ENCODE assay signal across 21 mouse cellular contexts in the genomic region with DNA sequence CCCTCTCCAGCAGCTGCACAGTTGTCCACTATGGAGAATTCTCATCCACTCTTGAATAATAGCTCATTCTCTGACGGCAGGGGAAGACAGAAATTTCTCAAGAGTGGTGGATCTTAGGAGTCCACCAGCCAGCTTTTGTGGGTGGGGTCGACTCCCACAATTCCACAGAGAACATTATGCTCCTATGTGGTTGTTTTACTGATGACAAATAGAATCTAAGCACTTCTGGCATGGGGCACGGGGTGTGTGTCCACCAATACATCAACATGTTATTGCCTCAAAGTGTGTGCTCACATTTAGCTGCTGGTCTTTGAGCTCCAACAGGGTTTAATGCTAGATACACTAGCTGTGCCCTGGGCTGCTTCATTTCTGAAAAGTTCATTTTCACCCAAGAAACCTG. TPM values are rescaled to one million over a fixed set of nuclear protein-coding genes. Genes with fewer than 3 reads are reported as not detected.
A peak's percentile ranks its signal among the peaks of the same experiment; 100 is the strongest.
DNase-seq lines count a peak whose midpoint lies in the region; ATAC-seq and TF ChIP-seq lines count a peak whose summit lies in the region.
"Had no signal": no experiment of that assay in that cellular context is flagged by ENCODE, and none has a peak within 500 bp of the region (broad histone marks: within the 10 kb centered on the region; RNA-seq: fewer than 3 reads in every experiment).

No protein-coding gene starts in this region.

- H3K9ac ChIP-seq in midbrain, embryonic 11.5 days (ENCODE audit: low read length) = no peak overlapping the region
- H3K9ac ChIP-seq in midbrain, embryonic 13.5 days (replicated peaks) = no peak overlapping the region
- H3K9ac ChIP-seq: heart, embryonic 13.5 days; hindbrain, embryonic 13.5 days had no signal

- TF ChIP-seq POLR2A in embryonic fibroblast, embryonic 13.5 days (IDR thresholded peaks at IDR 0.05; ENCODE audit: low read depth, low read length) = no peak

- intact Hi-C loops in gastrocnemius, adult 2 months (cut with DNase I) = no loop called here
- intact Hi-C loops in gastrocnemius, postnatal 14 days (cut with DNase I; ENCODE audit: low total_unique reads) = no loop called here

- H3K4me1 ChIP-seq in midbrain, embryonic 11.5 days (ENCODE audit: control insufficient read depth, insufficient read depth, low read length) = peaks cover 2% of the 10 kb centered on the region; the same call in 1 of the 2 replicates
- peaks cover under 1% of the 10 kb centered on the region for H3K4me1 ChIP-seq in midbrain, embryonic 13.5 days (replicated peaks)
- peaks cover 3% of the 10 kb centered on the region; the same call in 1 of the 2 replicates for H3K4me1 ChIP-seq in embryonic fibroblast, embryonic 13.5 days (ENCODE audit: control insufficient read depth, insufficient read depth, low read length)
- H3K4me1 ChIP-seq: hindbrain, embryonic 13.5 days had no signal

- H3K4me2 ChIP-seq in midbrain, embryonic 11.5 days = no peak overlapping the region
- H3K4me2 ChIP-seq in midbrain, embryonic 13.5 days (replicated peaks) = no peak overlapping the region
- H3K4me2 ChIP-seq: heart, embryonic 13.5 days; hindbrain, embryonic 13.5 days had no signal

- TF ChIP-seq CTCF in gastrocnemius, adult 2 months (IDR thresholded peaks at IDR 0.05) = no peak
- TF ChIP-seq CTCF in embryonic fibroblast, embryonic 13.5 days (IDR thresholded peaks at IDR 0.05; ENCODE audit: borderline replicate concordance, insufficient read depth, low read length) = no peak

- no peak for ATAC-seq in midbrain, embryonic 11.5 days (ENCODE audit: low FRiP score)
- ATAC-seq in midbrain, embryonic 13.5 days = no peak
- ATAC-seq: activated CD4-positive, CD25-positive, alpha-beta regulatory T cell, adult 4 months; forebrain, embryonic 14.5 days; hindbrain, postnatal 0 days; Patski had no signal

- DNase-seq in gastrocnemius, adult 2 months = peak; percentile 65
- no peak for DNase-seq in gastrocnemius, postnatal 14 days
- peak; percentile 84 for DNase-seq in midbrain, embryonic 11.5 days (ENCODE audit: low spot score, missing footprints)
- DNase-seq in skeletal muscle tissue, adult 2 months (ENCODE audit: low read depth, low spot score) = peak; percentile 65
- DNase-seq in adrenal gland, adult 2 months = no peak
- DNase-seq: adrenal gland, postnatal 36 days; cerebellum, adult 2 months; cerebellum, postnatal 10 days; heart, postnatal 36 days had no signal

- H3K4me3 ChIP-seq in gastrocnemius, adult 2 months = no peak overlapping the region
- H3K4me3 ChIP-seq in midbrain, embryonic 11.5 days (ENCODE audit: low read depth, low read length) = no peak overlapping the region
- H3K4me3 ChIP-seq in midbrain, embryonic 13.5 days (replicated peaks) = no peak overlapping the region
- no peak overlapping the region for H3K4me3 ChIP-seq in embryonic fibroblast, embryonic 13.5 days (ENCODE audit: insufficient read depth, low read length)
- H3K4me3 ChIP-seq: embryonic facial prominence, embryonic 10.5 days; erythroblast, embryonic 14.5 days; forebrain, embryonic 10.5 days; heart, embryonic 13.5 days; hindbrain, embryonic 13.5 days had no signal

- WGBS in midbrain, embryonic 11.5 days = 43% methylated on average over 3 of the region's 3 CpGs
- WGBS in midbrain, embryonic 13.5 days = 37% methylated on average over 3 of the region's 3 CpGs

- H3K27me3 ChIP-seq in midbrain, embryonic 11.5 days (ENCODE audit: control insufficient read depth, insufficient read depth, low read length) = peaks cover 99% of the 10 kb centered on the region
- peaks cover 100% of the 10 kb centered on the region for H3K27me3 ChIP-seq in midbrain, embryonic 13.5 days
- H3K27me3 ChIP-seq: Patski had no signal

- no peaks in the 10 kb centered on the region for H3K9me3 ChIP-seq in midbrain, embryonic 11.5 days (ENCODE audit: control insufficient read depth, low read length)
- H3K9me3 ChIP-seq in midbrain, embryonic 13.5 days = no peaks in the 10 kb centered on the region
- H3K9me3 ChIP-seq: embryonic facial prominence, embryonic 10.5 days; forebrain, embryonic 10.5 days; heart, embryonic 13.5 days; hindbrain, embryonic 13.5 days had no signal

- no peaks in the 10 kb centered on the region for H3K36me3 ChIP-seq in midbrain, embryonic 11.5 days (ENCODE audit: control insufficient read depth, insufficient read depth, low read length)
- no peaks in the 10 kb centered on the region for H3K36me3 ChIP-seq in midbrain, embryonic 13.5 days
- H3K36me3 ChIP-seq: embryonic facial prominence, embryonic 10.5 days; forebrain, embryonic 10.5 days; heart, embryonic 13.5 days; hindbrain, embryonic 13.5 days had no signal

- H3K27ac ChIP-seq in gastrocnemius, adult 2 months = peak overlapping the region; percentile 75; the same call in 1 of the 2 replicates
- no peak overlapping the region for H3K27ac ChIP-seq in midbrain, embryonic 11.5 days (ENCODE audit: low read depth, low read length)
- no peak overlapping the region for H3K27ac ChIP-seq in midbrain, embryonic 13.5 days
- peak overlapping the region; percentile 30; the same call in 1 of the 2 replicates for H3K27ac ChIP-seq in embryonic fibroblast, embryonic 13.5 days (ENCODE audit: insufficient read depth, low read length)
- H3K27ac ChIP-seq: embryonic facial prominence, embryonic 10.5 days; forebrain, embryonic 10.5 days; heart, embryonic 13.5 days; hindbrain, embryonic 13.5 days; hindbrain, postnatal 0 days had no signal

RNA-seq across cellular contexts. Expression of a gene that starts 6.4 kb away (rescaled TPM):
- total RNA-seq in gastrocnemius, adult 2 months (2021) = 100 to 1,000 TPM; 105 to 145 TPM
- 100 to 1,000 TPM; 116 to 149 TPM for total RNA-seq in gastrocnemius, postnatal 14 days (2021)
- polyA plus RNA-seq in midbrain, embryonic 11.5 days (2014; fragmentation: Nextera tagmentation; extraction: Ambion mirVana) = 1.6 and 1.8 TPM in 2 replicates
- 0.35 and 0.39 TPM in 2 replicates for polyA plus RNA-seq in midbrain, embryonic 13.5 days (2015; fragmentation: Nextera tagmentation; extraction: Ambion mirVana)
- polyA plus RNA-seq in embryonic fibroblast, embryonic 13.5 days (2011; ENCODE audit: insufficient read length, low read depth, missing spikeins) = 57.3 and 86.3 TPM in 2 replicates
- total RNA-seq in adrenal gland, adult 2 months (2021) = under 1 TPM in 1 of 2 experiments, not detected in 1; 0.24 TPM
- polyA plus RNA-seq in adrenal gland, adult 2 months (2012; rRNA removed) = 0.08 and 0.10 TPM in 2 replicates
- polyA plus RNA-seq: activated CD4-positive, CD25-positive, alpha-beta regulatory T cell, adult 4 months; erythroblast, embryonic 14.5 days; intestine, embryonic 14.5 days had no signal

Comparison
In these comparisons a context has a peak if more than half of its experiments do, and no peak if none do; other contexts are left out.
1. DNase-seq: peak in gastrocnemius, adult 2 months (single experiment), midbrain, embryonic 11.5 days (single experiment) and skeletal muscle tissue, adult 2 months (single experiment); none in gastrocnemius, postnatal 14 days (single experiment) and adrenal gland, adult 2 months (single experiment).
2. H3K27ac ChIP-seq: peak in gastrocnemius, adult 2 months (single experiment) and embryonic fibroblast, embryonic 13.5 days (single experiment); none in midbrain, embryonic 11.5 days (single experiment) and midbrain, embryonic 13.5 days (single experiment).
3. RNA of a gene that starts 6.4 kb away (polyA plus RNA-seq): 57.3 to 86.3 TPM in embryonic fibroblast, embryonic 13.5 days; 1.6 to 1.8 TPM in midbrain, embryonic 11.5 days, 0.35 to 0.39 TPM in midbrain, embryonic 13.5 days and 0.08 to 0.10 TPM in adrenal gland, adult 2 months; every median in the first group is over 10 times any median in the second.